Comparison of ENCODE assay signal across 8 mouse cellular contexts in genomic region chr13:93499167-93499972, GRCm38 (mm10). TPM values are rescaled to one million over a fixed set of nuclear protein-coding genes. Genes with fewer than 3 reads are reported as not detected.
DNase-seq lines count a peak whose midpoint lies in the region; ATAC-seq lines count a peak whose summit lies in the region.

TSS of gene Jmy (minus strand) at chr13:93499808.

- peak; percentile 93 for DNase-seq in ZHBTc4 (ENCODE audit: low read depth, low spot score)
- DNase-seq in gastrocnemius, adult 8-10 months (ENCODE audit: low spot score in 2 of 2), result peak; percentile 62 to 78
- peak; percentile 90 for DNase-seq in induced T-regulatory cell, adult 2 months (ENCODE audit: low read depth)
- DNase-seq in left cerebral cortex, adult 9 months (ENCODE audit: low spot score in 2 of 2), result peak; percentile 52 to 79
- peak; percentile 87 for DNase-seq in right cerebral cortex, postnatal 14 days
- peak; percentile 75 to 79 for DNase-seq in urinary bladder, postnatal 36 days (ENCODE audit: low spot score in 2 of 2)

- ATAC-seq in common myeloid progenitor, adult 5-6 weeks (replicated peaks; ENCODE audit: low read depth, poor library complexity, severe bottlenecking), result peak; percentile 67
- ATAC-seq in megakaryocyte progenitor cell, adult 5-6 weeks (replicated peaks; ENCODE audit: poor library complexity), result peak; percentile 66

RNA-seq across cellular contexts. Expression of gene Jmy, which starts in this region (rescaled TPM):
- total RNA-seq in common myeloid progenitor, adult 5-6 weeks (2017), result 17.3 and 21.5 TPM in 2 replicates
- 10 to 100 TPM; 26.1 to 30.3 (median 28.5) TPM for total RNA-seq in gastrocnemius, adult 8-10 months (2022)
- total RNA-seq in megakaryocyte progenitor cell, adult 5-6 weeks (2015), result 10.6 and 13.6 TPM in 2 replicates
- 6.1 and 9.3 TPM in 2 replicates for total RNA-seq in megakaryocyte progenitor cell, adult 5-6 weeks (2017)

Comparison
In these comparisons a context has a peak if more than half of its experiments do, and no peak if none do; other contexts are left out.
1. Peak in every context shown above with its lines: DNase-seq and ATAC-seq.